Mouse (Mus musculus): Measurements from ENCODE around the gene Galk1.
A peak's percentile ranks its signal among the peaks of the same experiment; 100 is the strongest.
"Not testable (repeated sequence)": the region's sequence is repeated elsewhere in the genome, so short reads cannot be mapped to it uniquely, and the experiment has no call there.

Galk1 gene

DNA sequence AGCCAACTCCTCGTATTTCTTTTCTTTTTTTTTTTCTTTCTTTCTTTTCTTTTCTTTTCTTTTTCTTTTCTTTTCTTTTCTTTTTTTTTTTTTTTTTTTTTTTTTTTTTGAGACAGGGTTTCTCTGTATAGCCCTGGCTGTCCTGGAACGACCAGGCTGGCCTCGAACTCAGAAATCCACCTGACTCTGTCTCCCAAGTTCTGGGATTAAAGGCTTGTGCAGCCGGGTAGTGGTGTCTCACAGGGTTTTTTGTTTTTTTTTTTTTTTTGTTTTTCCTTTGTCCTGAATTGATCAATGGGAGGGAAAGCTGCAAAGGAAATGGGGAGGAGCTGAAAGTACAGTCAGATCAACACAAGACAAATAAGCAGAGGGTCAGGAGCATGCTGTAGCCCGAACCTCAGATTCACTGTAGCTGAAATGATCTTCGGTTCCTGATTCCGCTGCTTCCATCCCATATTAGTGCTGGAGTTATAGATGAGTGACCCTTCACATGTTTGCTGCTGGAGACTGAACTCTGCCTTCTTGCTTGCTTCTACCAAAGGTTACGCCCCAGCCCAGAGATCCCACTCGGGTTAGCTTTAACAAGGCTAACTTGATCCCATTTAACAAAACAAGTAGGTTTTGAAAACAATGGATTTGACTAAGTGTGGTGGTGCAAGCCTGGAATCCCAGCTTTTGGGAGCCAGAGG lies 15.8 kb upstream of the Galk1 start:
- Histone ChIP-seq H3K9me3 (ENCODE audit: low read length) (no peaks in the 10 kb centered on the region), H3K27me3 (ENCODE audit: insufficient read depth, low read length) (no peaks in the 10 kb centered on the region), H3K36me3 (ENCODE audit: insufficient read depth, low read length) (peaks cover 21% of the 10 kb centered on the region), H3K4me1 (replicated peaks; ENCODE audit: low read depth, low read length) (peaks cover 52% of the 10 kb centered on the region), H3K4me3 (replicated peaks; ENCODE audit: low read length) (peak overlapping the region; percentile 13; the same call in 1 of the 2 replicates)
- TF ChIP-seq CTCF (conservative IDR thresholded peaks at IDR 0.05; ENCODE audit: low read length) (no peak), POU5F1 (IDR thresholded peaks at IDR 0.05; ENCODE audit: borderline replicate concordance, low read length) (no peak), NANOG (IDR thresholded peaks at IDR 0.05; ENCODE audit: borderline replicate concordance, low read length) (no peak)

DNA sequence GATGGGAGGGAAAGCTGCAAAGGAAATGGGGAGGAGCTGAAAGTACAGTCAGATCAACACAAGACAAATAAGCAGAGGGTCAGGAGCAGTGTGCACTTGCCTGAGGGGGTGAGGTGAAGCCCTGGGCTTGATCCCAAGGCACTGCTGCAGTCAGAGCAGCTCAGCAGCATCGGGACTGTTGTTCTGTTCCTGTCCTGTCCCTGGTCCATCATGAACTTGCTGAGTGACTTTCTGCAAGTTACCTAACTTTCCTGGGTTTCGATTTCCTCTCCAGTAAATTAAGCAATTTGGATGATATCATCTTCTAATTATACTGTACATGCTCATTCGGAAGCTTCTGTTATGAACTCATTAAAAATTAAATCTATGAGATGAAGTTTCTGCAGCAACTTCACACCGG lies 15.2 kb upstream of the Galk1 start, which contains the start of gene H3f3b:
Gene H3f3b, minus strand, starts transcription at position 207 of the 400 bp plus-strand sequence.
- Histone ChIP-seq H3K4me3 (replicated peaks; ENCODE audit: low read length) (peak within 1 kb of the TSS; percentile 13; the same call in 1 of the 2 replicates), H3K4me1 (replicated peaks; ENCODE audit: low read depth, low read length) (peaks cover 46% of the 10 kb centered on the region), H3K27me3 (ENCODE audit: insufficient read depth, low read length) (no peaks in the 10 kb centered on the region), H3K36me3 (ENCODE audit: insufficient read depth, low read length) (peaks cover 16% of the 10 kb centered on the region), H3K9me3 (ENCODE audit: low read length) (no peaks in the 10 kb centered on the region)
- TF ChIP-seq NANOG (IDR thresholded peaks at IDR 0.05; ENCODE audit: borderline replicate concordance, low read length) (no peak), POU5F1 (IDR thresholded peaks at IDR 0.05; ENCODE audit: borderline replicate concordance, low read length) (no peak), CTCF (conservative IDR thresholded peaks at IDR 0.05; ENCODE audit: low read length) (no peak)

DNA sequence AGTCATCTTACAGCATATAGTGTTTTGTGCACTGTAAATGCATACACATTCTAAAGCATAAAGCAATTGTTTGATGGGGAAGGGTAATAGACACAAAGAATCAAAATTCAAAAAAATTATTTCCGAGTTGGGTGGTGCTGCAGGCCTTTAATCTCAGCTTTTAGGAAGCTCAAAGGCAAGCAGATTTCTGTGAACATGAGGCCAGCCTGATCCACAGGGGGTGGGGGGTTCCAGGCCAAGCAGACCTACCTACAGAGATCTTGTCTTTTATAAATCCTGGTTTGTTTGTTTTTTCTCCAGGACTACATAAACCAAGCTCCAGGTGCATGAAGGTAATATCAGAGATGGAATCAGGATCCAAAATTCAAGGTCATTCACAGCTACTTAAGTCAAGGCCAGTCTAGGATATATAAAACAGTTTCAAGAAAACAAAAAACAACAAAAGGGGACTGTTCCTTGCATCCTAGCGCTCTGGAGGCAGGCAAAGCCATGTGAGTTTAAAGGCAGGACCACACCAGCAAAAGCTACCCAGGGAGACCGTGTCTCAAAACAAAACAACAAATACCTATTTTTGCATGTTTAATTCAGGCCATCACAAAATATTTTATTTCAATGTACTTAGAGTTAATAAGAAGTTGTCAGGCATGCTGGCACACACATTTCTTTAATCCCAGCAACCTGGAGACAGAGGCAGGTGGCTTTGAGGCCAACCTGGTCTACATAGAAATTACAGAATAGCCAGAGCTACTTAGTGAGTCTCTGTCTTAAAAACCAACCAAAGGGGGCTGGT lies 12.7 kb upstream of the Galk1 start:
- TF ChIP-seq NANOG (IDR thresholded peaks at IDR 0.05; ENCODE audit: borderline replicate concordance, low read length) (no peak), POU5F1 (IDR thresholded peaks at IDR 0.05; ENCODE audit: borderline replicate concordance, low read length) (no peak), CTCF (conservative IDR thresholded peaks at IDR 0.05; ENCODE audit: low read length) (no peak)
- Histone ChIP-seq H3K9me3 (ENCODE audit: low read length) (no peaks in the 10 kb centered on the region), H3K4me1 (replicated peaks; ENCODE audit: low read depth, low read length) (peaks cover 43% of the 10 kb centered on the region), H3K36me3 (ENCODE audit: insufficient read depth, low read length) (peaks cover 24% of the 10 kb centered on the region), H3K27me3 (ENCODE audit: insufficient read depth, low read length) (no peaks in the 10 kb centered on the region), H3K4me3 (replicated peaks; ENCODE audit: low read length) (no peak overlapping the region)

DNA sequence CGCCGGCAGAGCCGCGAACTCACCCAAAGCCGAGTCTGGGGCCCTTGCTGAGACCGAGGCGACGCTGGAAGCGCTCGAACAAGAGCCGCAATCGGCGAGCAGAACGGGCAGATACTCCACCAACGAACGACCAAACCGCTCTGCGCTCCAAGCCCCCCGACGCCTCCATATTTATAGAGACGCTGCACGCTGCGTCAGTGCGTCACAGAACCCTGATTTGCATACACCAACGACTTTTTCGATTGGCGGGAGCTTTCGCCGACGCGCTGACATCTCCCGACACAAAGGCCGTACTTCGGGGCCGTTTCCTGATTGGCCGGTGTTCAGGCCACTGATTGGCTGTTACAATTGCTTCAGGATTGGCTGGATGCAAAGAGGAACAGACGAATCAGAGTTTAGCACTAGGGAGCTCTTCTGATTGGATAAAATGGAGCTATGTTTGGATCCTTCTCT lies 11.9 kb upstream of the Galk1 start:
- Histone ChIP-seq H3K4me3 (replicated peaks; ENCODE audit: low read length) (peak overlapping the region; percentile 98), H3K27me3 (ENCODE audit: insufficient read depth, low read length) (no peaks in the 10 kb centered on the region), H3K36me3 (ENCODE audit: insufficient read depth, low read length) (peaks cover 27% of the 10 kb centered on the region), H3K9me3 (ENCODE audit: low read length) (no peaks in the 10 kb centered on the region), H3K4me1 (replicated peaks; ENCODE audit: low read depth, low read length) (peaks cover 38% of the 10 kb centered on the region)
- 0 out of 2 replicates have a peak, but pooled peaks have one; percentile 16 for TF ChIP-seq POU5F1 (IDR thresholded peaks at IDR 0.05; ENCODE audit: borderline replicate concordance, low read length)
- no peak for TF ChIP-seq CTCF (conservative IDR thresholded peaks at IDR 0.05; ENCODE audit: low read length)

DNA sequence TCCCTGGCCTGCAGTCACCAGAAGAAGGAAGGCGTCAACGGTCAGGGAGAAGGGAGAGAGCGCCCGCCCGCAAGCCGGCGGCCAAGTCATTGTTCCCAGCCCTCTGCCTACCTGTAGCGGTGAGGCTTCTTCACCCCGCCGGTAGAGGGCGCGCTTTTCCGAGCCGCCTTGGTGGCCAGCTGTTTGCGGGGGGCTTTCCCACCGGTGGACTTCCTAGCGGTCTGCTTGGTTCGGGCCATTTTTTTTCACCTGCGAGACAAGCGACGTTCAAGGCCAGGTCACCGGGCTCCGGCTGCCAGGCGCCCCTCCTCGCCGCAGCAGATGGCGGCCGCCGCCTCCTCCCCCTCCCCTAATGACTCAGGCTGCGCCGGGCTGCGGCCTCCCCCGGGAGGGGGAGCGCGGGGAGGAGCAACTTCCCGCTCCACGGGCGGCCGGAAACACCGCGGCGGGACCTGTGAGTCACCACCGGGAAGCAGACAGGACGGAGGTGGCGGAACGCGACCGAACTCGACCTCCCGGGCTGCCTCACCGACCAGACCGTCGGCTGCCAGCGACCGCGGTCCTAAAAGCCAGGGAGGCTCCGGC lies 11.3 kb upstream of the Galk1 start:
- Histone ChIP-seq H3K4me3 (replicated peaks; ENCODE audit: low read length) (peak overlapping the region; percentile 98), H3K4me1 (replicated peaks; ENCODE audit: low read depth, low read length) (peaks cover 32% of the 10 kb centered on the region), H3K9me3 (ENCODE audit: low read length) (no peaks in the 10 kb centered on the region), H3K27me3 (ENCODE audit: insufficient read depth, low read length) (no peaks in the 10 kb centered on the region), H3K36me3 (ENCODE audit: insufficient read depth, low read length) (peaks cover 27% of the 10 kb centered on the region)
- no peak for TF ChIP-seq NANOG (IDR thresholded peaks at IDR 0.05; ENCODE audit: borderline replicate concordance, low read length)
- peak; percentile 66 for TF ChIP-seq CTCF (conservative IDR thresholded peaks at IDR 0.05; ENCODE audit: low read length)
- TF ChIP-seq POU5F1 (IDR thresholded peaks at IDR 0.05; ENCODE audit: borderline replicate concordance, low read length): no peak

DNA sequence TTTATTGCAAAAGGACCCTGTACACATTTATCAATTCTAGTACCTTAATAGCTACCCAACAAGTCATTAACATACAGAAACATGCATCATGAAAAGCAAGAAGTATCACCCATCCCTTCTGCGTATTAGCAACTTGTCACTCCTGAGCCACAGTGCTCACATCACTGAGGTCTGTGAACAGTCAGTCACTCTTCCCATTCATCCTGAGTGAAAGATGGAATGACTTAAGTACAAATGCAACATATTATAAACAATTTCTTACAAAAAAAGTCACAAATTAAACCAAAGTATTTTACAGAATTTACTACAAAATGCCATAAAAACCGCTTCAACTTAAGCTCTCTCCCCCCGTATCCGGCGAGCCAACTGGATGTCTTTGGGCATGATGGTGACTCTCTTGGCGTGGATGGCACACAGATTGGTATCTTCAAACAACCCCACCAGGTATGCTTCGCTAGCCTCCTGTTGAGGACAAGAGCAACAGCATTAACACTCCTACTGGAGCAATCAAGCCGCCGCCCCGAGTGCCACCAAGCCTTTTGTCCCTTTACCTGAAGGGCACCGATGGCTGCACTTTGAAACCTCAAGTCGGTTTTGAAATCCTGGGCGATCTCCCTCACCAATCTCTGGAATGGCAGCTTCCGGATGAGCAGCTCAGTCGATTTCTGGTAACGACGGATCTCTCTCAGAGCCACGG lies 10.7 kb upstream of the Galk1 start:
- peak overlapping the region; percentile 98 for H3K4me3 ChIP-seq (replicated peaks; ENCODE audit: low read length)
- H3K9me3 ChIP-seq (ENCODE audit: low read length); H3K27me3 ChIP-seq (ENCODE audit: insufficient read depth, low read length): not testable (repeated sequence)
- H3K4me1 ChIP-seq (replicated peaks; ENCODE audit: low read depth, low read length): peaks cover 28% of the 10 kb centered on the region
- H3K36me3 ChIP-seq (ENCODE audit: insufficient read depth, low read length): peaks cover 27% of the 10 kb centered on the region

DNA sequence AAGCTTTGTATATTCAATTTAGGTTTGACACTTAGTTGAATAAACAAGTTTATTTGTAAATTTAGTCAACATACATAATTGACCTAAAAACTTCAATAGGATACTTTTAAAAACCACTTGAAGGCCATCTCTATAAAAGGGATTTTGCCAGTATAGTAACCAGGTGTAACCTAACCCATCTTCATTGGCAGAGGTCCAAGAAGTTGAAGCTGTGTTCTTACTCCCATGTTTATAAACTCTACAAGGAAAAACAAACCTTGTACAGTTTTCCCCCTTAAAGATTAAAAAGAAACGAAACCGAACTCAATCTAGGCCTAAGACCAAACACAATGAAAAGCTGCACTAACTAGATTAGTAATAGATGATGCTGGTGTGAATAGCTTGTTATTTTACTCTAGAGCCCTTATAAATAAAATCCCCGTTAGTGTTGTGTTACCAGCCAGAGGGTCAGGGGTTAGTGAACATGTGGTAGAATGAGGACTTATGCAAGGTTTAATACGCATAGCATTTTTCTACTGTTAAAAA lies 9.8 kb upstream of the Galk1 start:
- H3K36me3 ChIP-seq (ENCODE audit: insufficient read depth, low read length): peaks cover 27% of the 10 kb centered on the region
- peaks cover 26% of the 10 kb centered on the region for H3K4me1 ChIP-seq (replicated peaks; ENCODE audit: low read depth, low read length)
- TF ChIP-seq POU5F1 (IDR thresholded peaks at IDR 0.05; ENCODE audit: borderline replicate concordance, low read length): no peak
- no peak for TF ChIP-seq CTCF (conservative IDR thresholded peaks at IDR 0.05; ENCODE audit: low read length)
- no peak for TF ChIP-seq NANOG (IDR thresholded peaks at IDR 0.05; ENCODE audit: borderline replicate concordance, low read length)
- H3K4me3 ChIP-seq (replicated peaks; ENCODE audit: low read length): peak overlapping the region; percentile 52
- no peaks in the 10 kb centered on the region for H3K9me3 ChIP-seq (ENCODE audit: low read length)
- no peaks in the 10 kb centered on the region for H3K27me3 ChIP-seq (ENCODE audit: insufficient read depth, low read length)

Data from E14TG2a.4 (cell line).